Mouse (Mus musculus): ENCODE data around the gene Tmem117.

Tmem117 gene

GRCm38 (mm10) chr15:94648430-94648829, 19.4 kb downstream of the Tmem117 start:
- DNase-seq (ENCODE audit: low spot score in 2 of 2) = no peak

GRCm38 (mm10) chr15:94649071-94649765, 20.2 kb downstream of the Tmem117 start:
- DNase-seq (ENCODE audit: low spot score in 2 of 2) = no peak

GRCm38 (mm10) chr15:94649766-94650120, 20.7 kb downstream of the Tmem117 start:
- no peak for DNase-seq (ENCODE audit: low spot score in 2 of 2)

- DNase-seq (ENCODE audit: low spot score in 2 of 2) = no peak
These were observed 22.3 kb downstream of the Tmem117 start for GRCm38 (mm10) chr15:94651350-94651749.

GRCm38 (mm10) chr15:94651969-94652842, 23.2 kb downstream of the Tmem117 start:
- DNase-seq (ENCODE audit: low spot score in 2 of 2) = peak in 1 of 2 experiments; percentile 40

GRCm38 (mm10) chr15:94652843-94653206, 23.8 kb downstream of the Tmem117 start:
- DNase-seq (ENCODE audit: low spot score in 2 of 2) = no peak

- DNase-seq (ENCODE audit: low spot score in 2 of 2) = no peak
These were observed 26.8 kb downstream of the Tmem117 start for GRCm38 (mm10) chr15:94655811-94656323.

GRCm38 (mm10) chr15:94657882-94658281, 28.9 kb downstream of the Tmem117 start:
- no peak for DNase-seq (ENCODE audit: low spot score in 2 of 2)

GRCm38 (mm10) chr15:94658392-94659111, 29.5 kb downstream of the Tmem117 start:
- DNase-seq (ENCODE audit: low spot score in 2 of 2) = no peak

- no peak for DNase-seq (ENCODE audit: low spot score in 2 of 2)
These were observed 30.0 kb downstream of the Tmem117 start for GRCm38 (mm10) chr15:94659112-94659437.

GRCm38 (mm10) chr15:94660913-94661312, 31.9 kb downstream of the Tmem117 start:
- no peak for DNase-seq (ENCODE audit: low spot score in 2 of 2)

GRCm38 (mm10) chr15:94661398-94661797, 32.4 kb downstream of the Tmem117 start:
- DNase-seq (ENCODE audit: low spot score in 2 of 2) = no peak

GRCm38 (mm10) chr15:94664612-94665011, 35.6 kb downstream of the Tmem117 start:
- DNase-seq (ENCODE audit: low spot score in 2 of 2) = no peak

GRCm38 (mm10) chr15:94681135-94681534, 52.1 kb downstream of the Tmem117 start:
- DNase-seq (ENCODE audit: low spot score in 2 of 2) = no peak

- no peak for DNase-seq (ENCODE audit: low spot score in 2 of 2)
These were observed 55.2 kb downstream of the Tmem117 start for GRCm38 (mm10) chr15:94684269-94684668.

GRCm38 (mm10) chr15:94687176-94687575, 58.1 kb downstream of the Tmem117 start:
- no peak for DNase-seq (ENCODE audit: low spot score in 2 of 2)

- DNase-seq (ENCODE audit: low spot score in 2 of 2) = no peak
These were observed 58.6 kb downstream of the Tmem117 start for GRCm38 (mm10) chr15:94687629-94688028.

GRCm38 (mm10) chr15:94689195-94689883, 60.3 kb downstream of the Tmem117 start:
- no peak for DNase-seq (ENCODE audit: low spot score in 2 of 2)

- DNase-seq (ENCODE audit: low spot score in 2 of 2) = no peak
These were observed 60.8 kb downstream of the Tmem117 start for GRCm38 (mm10) chr15:94689884-94690231.

GRCm38 (mm10) chr15:94722759-94723158, 93.7 kb downstream of the Tmem117 start:
- DNase-seq (ENCODE audit: low spot score in 2 of 2) = peak; percentile 32 to 67

GRCm38 (mm10) chr15:94732104-94732503, 103.1 kb downstream of the Tmem117 start:
- no peak for DNase-seq (ENCODE audit: low spot score in 2 of 2)

- no peak for DNase-seq (ENCODE audit: low spot score in 2 of 2)
These were observed 140.2 kb downstream of the Tmem117 start for GRCm38 (mm10) chr15:94769227-94769626.
